Mouse (Mus musculus): ENCODE measurements at regions not wholly inside any gene's neighbourhood (a gene's known extent, or its start where the extent isn't known, plus 50 kb on each side); places are given as distances from the start of the nearest gene placed in this dataset.

DNA sequence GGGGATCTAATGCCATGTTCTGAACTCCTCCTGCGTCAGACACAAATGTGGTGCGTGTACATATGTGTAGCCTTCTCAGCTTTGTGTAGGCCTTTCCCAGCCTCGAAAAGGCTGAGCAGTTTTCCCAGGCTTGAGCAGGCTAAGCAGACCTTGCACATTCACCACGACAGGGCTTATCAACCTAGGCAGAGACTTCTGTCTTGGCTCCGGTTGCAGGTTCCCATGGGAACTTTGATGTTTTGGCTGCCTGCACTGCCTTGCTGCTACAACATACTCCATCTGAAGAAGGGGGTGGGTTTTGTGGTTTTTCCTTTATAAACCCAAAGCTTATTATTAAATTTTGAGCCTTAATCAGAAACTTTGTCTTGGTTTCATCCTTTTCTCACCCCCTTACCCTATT, 109.2 kb downstream of the Aptx start:
- Histone ChIP-seq H3K4me2 (no peak overlapping the region), H3K27ac (replicated peaks) (no peak overlapping the region), H3K36me3 (no peaks in the 10 kb centered on the region), H3K9me3 (no peaks in the 10 kb centered on the region), H3K4me1 (replicated peaks) (no peaks in the 10 kb centered on the region), H3K9ac (no peak overlapping the region), H3K27me3 (no peaks in the 10 kb centered on the region), H3K4me3 (no peak overlapping the region)
- ATAC-seq (ENCODE audit: low FRiP score, low read depth), result no peak
- WGBS, result 81% methylated on average over 5 of the region's 5 CpGs

DNA sequence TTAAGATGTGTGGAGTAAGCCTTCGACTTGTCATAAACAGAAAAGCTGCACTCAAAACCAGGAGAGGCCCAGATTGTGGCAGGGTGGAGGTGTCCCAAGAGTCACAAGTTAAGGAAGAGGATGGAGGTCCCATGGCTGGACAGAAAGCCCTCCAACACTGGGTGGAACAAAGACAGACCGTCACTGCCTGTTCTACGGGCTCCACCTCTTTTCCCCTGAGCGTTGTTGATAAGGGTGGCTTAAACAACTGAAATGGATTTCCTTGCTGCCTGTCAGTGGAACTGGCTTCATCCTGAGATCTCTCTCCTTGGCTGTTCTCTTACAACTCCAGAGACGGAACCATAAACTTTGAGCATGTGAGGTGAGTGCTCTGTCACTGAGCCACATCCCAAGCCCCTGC, 78.0 kb downstream of the Aptx start:
- no peak overlapping the region for H3K4me2 ChIP-seq
- no peak overlapping the region for H3K9ac ChIP-seq
- no peaks in the 10 kb centered on the region for H3K9me3 ChIP-seq
- ATAC-seq (ENCODE audit: low FRiP score, low read depth), result no peak
- 67% methylated on average over 5 of the region's 5 CpGs for WGBS
- H3K4me3 ChIP-seq, result no peak overlapping the region
- H3K4me1 ChIP-seq (replicated peaks), result no peaks in the 10 kb centered on the region
- no peaks in the 10 kb centered on the region for H3K27me3 ChIP-seq
- no peaks in the 10 kb centered on the region for H3K36me3 ChIP-seq
- H3K27ac ChIP-seq (replicated peaks), result no peak overlapping the region

DNA sequence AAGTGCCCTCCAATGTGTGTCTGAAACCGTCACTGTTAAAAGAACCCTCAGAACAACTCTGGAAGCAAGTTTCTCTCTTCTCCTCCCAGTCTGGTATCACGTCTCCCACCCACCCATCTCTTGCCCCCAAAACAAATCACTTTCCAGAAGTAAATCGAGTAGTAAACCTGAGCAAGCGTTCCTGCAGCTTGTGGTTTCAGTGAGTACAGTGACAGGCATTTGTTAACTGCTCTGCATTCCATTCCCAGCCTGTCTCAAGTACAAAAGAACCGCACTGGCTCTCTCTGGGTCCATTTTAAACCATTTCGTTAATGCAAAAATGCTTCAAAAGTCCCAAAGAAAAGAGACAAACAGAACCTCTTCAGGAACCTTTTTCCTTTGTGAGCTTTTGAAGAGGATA, 77.1 kb downstream of the Aptx start:
- Histone ChIP-seq H3K9me3 (no peaks in the 10 kb centered on the region), H3K36me3 (no peaks in the 10 kb centered on the region), H3K4me2 (no peak overlapping the region), H3K4me3 (no peak overlapping the region), H3K4me1 (replicated peaks) (no peaks in the 10 kb centered on the region), H3K27ac (replicated peaks) (no peak overlapping the region), H3K9ac (no peak overlapping the region), H3K27me3 (no peaks in the 10 kb centered on the region)
- no peak for ATAC-seq (ENCODE audit: low FRiP score, low read depth)
- WGBS, result 50% methylated on average over 6 of the region's 6 CpGs

Measured in hindbrain, embryonic 15.5 days (tissue).